Mouse (Mus musculus) liver, postnatal 0 days (tissue): ENCODE data around the gene Atp23.

ENCODE experiments used
- CTCF ChIP-seq: sonication (generic); IDR thresholded peaks from 2 replicates; pipeline ENCODE4 v1.5.1; 2016; ENCODE audit warnings: antibody characterized with exemption, low read depth
- EP300 ChIP-seq: IDR thresholded peaks from 2 replicates; pipeline ENCODE4 v1.6.1; 2016; ENCODE audit warnings: antibody characterized with exemption, low read depth, mild to moderate bottlenecking

GRCm38 (mm10) chr10:126828618-126829017 is 72.5 kb downstream of the Atp23 start:
- no peak for TF ChIP-seq EP300
- TF ChIP-seq CTCF: no peak
